ENCODE assay signal across 8 mouse cellular contexts in genomic region chr2:173106889-173107785, GRCm38 (mm10). TPM values are rescaled to one million over a fixed set of nuclear protein-coding genes. Genes with fewer than 3 reads are reported as not detected.
A peak's percentile ranks its signal among the peaks of the same experiment; 100 is the strongest.
DNase-seq lines count a peak whose midpoint lies in the region; ATAC-seq and TF ChIP-seq lines count a peak whose summit lies in the region.

No protein-coding gene starts in this region.

- peak; percentile 60 for ATAC-seq in Patski
- ATAC-seq in forebrain, postnatal 0 days, result no peak
- peak; percentile 47; the same call in 1 of the 2 replicates for ATAC-seq in lung, embryonic 14.5 days (ENCODE audit: insufficient read depth)

- no peaks in the 10 kb centered on the region for H3K4me1 ChIP-seq in forebrain, postnatal 0 days (ENCODE audit: insufficient read depth)
- 0 out of 2 replicates have a peak, but pooled peaks cover 6% of the 10 kb centered on the region for H3K4me1 ChIP-seq in hindbrain, embryonic 10.5 days (replicated peaks)
- no peaks in the 10 kb centered on the region for H3K4me1 ChIP-seq in lung, embryonic 14.5 days (ENCODE audit: insufficient read depth)

- no peaks in the 10 kb centered on the region for H3K36me3 ChIP-seq in forebrain, postnatal 0 days (ENCODE audit: insufficient read depth)
- H3K36me3 ChIP-seq in hindbrain, embryonic 10.5 days, result no peaks in the 10 kb centered on the region
- H3K36me3 ChIP-seq in lung, embryonic 14.5 days (ENCODE audit: insufficient read depth), result no peaks in the 10 kb centered on the region

- no peaks in the 10 kb centered on the region for H3K9me3 ChIP-seq in forebrain, postnatal 0 days (ENCODE audit: low read length)
- 0 out of 2 replicates have a peak, but pooled peaks cover 5% of the 10 kb centered on the region for H3K9me3 ChIP-seq in hindbrain, embryonic 10.5 days
- H3K9me3 ChIP-seq in lung, embryonic 14.5 days (ENCODE audit: low read depth, low read length), result no peaks in the 10 kb centered on the region

- POLR2A ChIA-PET in Patski (lab: Charles Lee), result no interaction called here

- no peak overlapping the region for H3K9ac ChIP-seq in forebrain, postnatal 0 days
- no peak overlapping the region for H3K9ac ChIP-seq in lung, embryonic 14.5 days

- H3K27me3 ChIP-seq in Patski, result peaks cover 14% of the 10 kb centered on the region
- no peaks in the 10 kb centered on the region; the same call in 1 of the 2 replicates for H3K27me3 ChIP-seq in forebrain, postnatal 0 days (ENCODE audit: insufficient read depth, low read length)
- peaks cover 7% of the 10 kb centered on the region; the same call in 1 of the 2 replicates for H3K27me3 ChIP-seq in hindbrain, embryonic 10.5 days (ENCODE audit: insufficient read depth, poor library complexity, severe bottlenecking)
- 0 out of 2 replicates have a peak, but pooled peaks cover 10% of the 10 kb centered on the region for H3K27me3 ChIP-seq in lung, embryonic 14.5 days (ENCODE audit: insufficient read depth, low read length)

- no peak for DNase-seq in Patski (ENCODE audit: low read depth, low spot score)
- peak; percentile 8 for DNase-seq in cerebellum, adult 11-12 months
- DNase-seq in forebrain, postnatal 0 days, result peak; percentile 84
- DNase-seq in hindbrain, embryonic 10.5 days (ENCODE audit: low spot score), result peak; percentile 61
- peak; percentile 55 to 72 for DNase-seq in layer of hippocampus, adult 2 months (ENCODE audit: low spot score in 2 of 2)
- DNase-seq in lung, embryonic 14.5 days, result peak; percentile 90
- DNase-seq in ovary, postnatal 36 days (ENCODE audit: low spot score), result peak; percentile 34
- peak; percentile 77 for DNase-seq in yolk sac, embryonic 10.5 days (ENCODE audit: low spot score)

- peak; percentile 74 for TF ChIP-seq CTCF in Patski (IDR thresholded peaks at IDR 0.05)
- peak; percentile 89 for TF ChIP-seq CTCF in forebrain, postnatal 0 days (IDR thresholded peaks at IDR 0.05; ENCODE audit: low read depth)
- peak; percentile 97 for TF ChIP-seq CTCF in layer of hippocampus, adult 2 months (conservative IDR thresholded peaks at IDR 0.05)
- TF ChIP-seq CTCF in lung, embryonic 14.5 days (IDR thresholded peaks at IDR 0.05; ENCODE audit: low read depth), result peak; percentile 83

- WGBS in forebrain, postnatal 0 days, result 17% methylated on average over 14 of the region's 14 CpGs
- WGBS in hindbrain, embryonic 10.5 days, result 19% methylated on average over 14 of the region's 14 CpGs
- 19% methylated on average over 14 of the region's 14 CpGs for WGBS in lung, embryonic 14.5 days

- in situ Hi-C loops in Patski (cut with MboI; ENCODE audit: low pct_unique_long_range_greater_than_20kb), result loop anchor here (5.0 kb wide), 2 partner anchors 75 to 455 kb away; no protein-coding TSS in a partner anchor

- no peak overlapping the region for H3K4me2 ChIP-seq in forebrain, postnatal 0 days (ENCODE audit: low read depth)
- H3K4me2 ChIP-seq in lung, embryonic 14.5 days, result no peak overlapping the region

- CTCF ChIA-PET in Patski (lab: Charles Lee), result interaction anchor here (0.7 to 1.7 kb wide), 7 partner anchors 17 to 456 kb away, joined by 3 to 6 read pairs (median 4); no protein-coding TSS in a partner anchor

- H3K27ac ChIP-seq in forebrain, postnatal 0 days (ENCODE audit: low read depth, low read length), result no peak overlapping the region
- H3K27ac ChIP-seq in hindbrain, embryonic 10.5 days, result no peak overlapping the region
- no peak overlapping the region for H3K27ac ChIP-seq in layer of hippocampus, adult 2 months
- no peak overlapping the region for H3K27ac ChIP-seq in lung, embryonic 14.5 days (ENCODE audit: low read depth)

- no peak overlapping the region for H3K4me3 ChIP-seq in forebrain, postnatal 0 days (ENCODE audit: low read depth, low read length)
- no peak overlapping the region for H3K4me3 ChIP-seq in hindbrain, embryonic 10.5 days
- no peak overlapping the region for H3K4me3 ChIP-seq in layer of hippocampus, adult 2 months
- H3K4me3 ChIP-seq in lung, embryonic 14.5 days (ENCODE audit: low read depth, low read length), result no peak overlapping the region

RNA-seq across cellular contexts. Expression of gene Ctcfl, which starts 12.2 kb away (rescaled TPM):
- polyA plus RNA-seq in Patski (2021), result not detected
- not detected in 2 replicates for total RNA-seq in forebrain, postnatal 0 days (2014; rRNA removed)
- polyA plus RNA-seq in forebrain, postnatal 0 days (2015; fragmentation: Nextera tagmentation; extraction: Ambion mirVana), result 0.06 TPM in 1 of 2 replicates, not detected in the other
- polyA plus RNA-seq in hindbrain, embryonic 10.5 days (2016; fragmentation: Nextera tagmentation; extraction: Ambion mirVana), result 0.04 and 0.10 TPM in 2 replicates
- not detected for total RNA-seq in layer of hippocampus, adult 2 months (2021)
- 0.05 and 0.07 TPM in 2 replicates for polyA plus RNA-seq in lung, embryonic 14.5 days (2014; fragmentation: Nextera tagmentation; extraction: Ambion mirVana)

RNA-seq across cellular contexts. Expression of gene Pck1, which starts 45.7 kb away (rescaled TPM):
- polyA plus RNA-seq in Patski (2021), result not detected
- total RNA-seq in forebrain, postnatal 0 days (2014; rRNA removed), result not detected in 2 replicates
- not detected in 2 replicates for polyA plus RNA-seq in forebrain, postnatal 0 days (2015; fragmentation: Nextera tagmentation; extraction: Ambion mirVana)
- not detected in 2 replicates for polyA plus RNA-seq in hindbrain, embryonic 10.5 days (2016; fragmentation: Nextera tagmentation; extraction: Ambion mirVana)
- total RNA-seq in layer of hippocampus, adult 2 months (2021), result not detected
- polyA plus RNA-seq in lung, embryonic 14.5 days (2014; fragmentation: Nextera tagmentation; extraction: Ambion mirVana), result not detected in 2 replicates
